Mouse (Mus musculus) hindbrain, embryonic 11.5 days (tissue): ENCODE results near the gene Sec23b. TPM values are rescaled to one million over a fixed set of nuclear protein-coding genes. Genes with fewer than 3 reads are reported as not detected.

Experiments
- polyA plus RNA-seq: library from polyadenylated mRNA; unstranded; fragments of >200 nt; fragmentation: Nextera tagmentation; extraction: Ambion mirVana; gene quantifications from 2 replicates; pipeline ENCODE4 v1.2.1, GENCODE M21; 2014

Gene Sec23b
- polyA plus RNA-seq, 1 experiment from 2014 or later: 94.1 TPM

Other genes starting within 250 kb of the Sec23b start
- 0.25 and 0.28 TPM in 2 replicates for gene Ovol2, start 224.1 kb upstream of the Sec23b start, polyA plus RNA-seq
- gene Kat14, start 187.2 kb upstream of the Sec23b start, polyA plus RNA-seq: 30.8 and 31.0 TPM in 2 replicates
- gene Pet117, start 187.2 kb upstream of the Sec23b start, polyA plus RNA-seq: 0.94 and 1.9 TPM in 2 replicates
- 2.7 and 3.4 TPM in 2 replicates for gene Dzank1, start 28.8 kb upstream of the Sec23b start, polyA plus RNA-seq
- 30.7 and 37.8 TPM in 2 replicates for gene Polr3f, start 28.5 kb upstream of the Sec23b start, polyA plus RNA-seq
- 67.1 and 70.3 TPM in 2 replicates for gene Rbbp9, start 5.4 kb upstream of the Sec23b start, polyA plus RNA-seq
- gene Smim26, start 37.8 kb downstream of the Sec23b start, polyA plus RNA-seq: 39.0 and 48.9 TPM in 2 replicates
- gene Dtd1, start 43.7 kb downstream of the Sec23b start, polyA plus RNA-seq: 33.6 and 38.3 TPM in 2 replicates